In genomic region chr12:97424726-97425125, GRCm38 (mm10) we compare ENCODE assay signal across 30 mouse cellular contexts.
"Had no signal": no experiment of that assay in that cellular context is flagged by ENCODE, and none has a peak within 500 bp of the region (broad histone marks: within the 10 kb centered on the region; RNA-seq: fewer than 3 reads in every experiment).

No protein-coding gene starts in this region.

- H3K9me3 ChIP-seq: heart, embryonic 10.5 days; heart, embryonic 12.5 days; hindbrain, embryonic 10.5 days; hindbrain, embryonic 12.5 days; intestine, embryonic 15.5 days; limb, embryonic 10.5 days; limb, embryonic 12.5 days; liver, embryonic 13.5 days; liver, embryonic 15.5 days had no signal

- H3K4me3 ChIP-seq: gastrocnemius, adult 2 months; heart, embryonic 10.5 days; heart, embryonic 12.5 days; hindbrain, embryonic 10.5 days; hindbrain, embryonic 12.5 days; intestine, embryonic 15.5 days; layer of hippocampus, adult 2 months; left cerebral cortex, adult 2 months; limb, embryonic 10.5 days; limb, embryonic 12.5 days; liver, embryonic 13.5 days; liver, embryonic 15.5 days had no signal

- H3K27ac ChIP-seq: gastrocnemius, adult 2 months; heart, embryonic 10.5 days; hindbrain, embryonic 10.5 days; hindbrain, embryonic 12.5 days; hindbrain, embryonic 14.5 days; intestine, embryonic 15.5 days; layer of hippocampus, adult 2 months; left cerebral cortex, adult 2 months; limb, embryonic 10.5 days; limb, embryonic 12.5 days; liver, embryonic 13.5 days; liver, embryonic 15.5 days had no signal

- H3K9ac ChIP-seq: heart, embryonic 12.5 days; hindbrain, embryonic 12.5 days; hindbrain, embryonic 14.5 days; intestine, embryonic 15.5 days; limb, embryonic 12.5 days; liver, embryonic 13.5 days; liver, embryonic 15.5 days; liver, postnatal 0 days had no signal

- H3K4me2 ChIP-seq: heart, embryonic 12.5 days; hindbrain, embryonic 12.5 days; hindbrain, embryonic 14.5 days; intestine, embryonic 15.5 days; limb, embryonic 12.5 days; liver, embryonic 11.5 days; liver, embryonic 13.5 days; liver, embryonic 15.5 days had no signal

- DNase-seq: gastrocnemius, adult 2 months; gastrocnemius, postnatal 10 days; gastrocnemius, postnatal 25 days; heart, adult 18-20 months; heart, postnatal 10 days; heart, postnatal 4 days; kidney, adult 18-20 months; kidney, adult 8-10 months; kidney, postnatal 10 days; kidney, postnatal 25 days; kidney, postnatal 4 days; layer of hippocampus, adult 9-11 months; liver; liver, embryonic 13.5 days; liver, postnatal 0 days had no signal

- ATAC-seq: hindbrain, embryonic 16.5 days; inflammation-experienced regulatory T-cells, adult 6 months; intestine, embryonic 15.5 days; intestine, postnatal 0 days; liver, postnatal 0 days had no signal

- H3K4me1 ChIP-seq: heart, embryonic 10.5 days; heart, embryonic 12.5 days; hindbrain, embryonic 10.5 days; hindbrain, embryonic 12.5 days; intestine, embryonic 15.5 days; limb, embryonic 10.5 days; limb, embryonic 12.5 days; liver, embryonic 13.5 days; liver, embryonic 15.5 days had no signal

- H3K36me3 ChIP-seq: heart, embryonic 10.5 days; heart, embryonic 12.5 days; hindbrain, embryonic 10.5 days; hindbrain, embryonic 12.5 days; intestine, embryonic 15.5 days; limb, embryonic 10.5 days; limb, embryonic 12.5 days; liver, embryonic 13.5 days; liver, embryonic 15.5 days had no signal

- H3K27me3 ChIP-seq: heart, embryonic 12.5 days; hindbrain, embryonic 12.5 days; intestine, embryonic 15.5 days; limb, embryonic 12.5 days; liver, embryonic 13.5 days; liver, embryonic 15.5 days had no signal
